Mouse (Mus musculus) stomach, embryonic 15.5 days (tissue): Measurements from ENCODE around the gene Cdc42se2. TPM values are rescaled to one million over a fixed set of nuclear protein-coding genes. Genes with fewer than 3 reads are reported as not detected.

Experiments
- ATAC-seq: fragments of 200-750 bp; cut with Nextera tagmentation; 2 replicates; pipeline ENCODE4 v1.8.0; 2017; ENCODE audit warnings: low read depth, moderate number of reproducible peaks, moderate TSS enrichment; ENCODE audit not compliant: insufficient read depth, low FRiP score
- H3K27ac ChIP-seq: fragments of 300-500 bp; sonication (generic); 2 replicates; pipeline ENCODE4 v1.5.1; 2015; ENCODE audit warnings: mild to moderate bottlenecking, inconsistent platforms
- H3K27me3 ChIP-seq: fragments of 300-500 bp; sonication (generic); replicated peaks from 2 replicates; pipeline ENCODE4 v1.6.1; 2015; ENCODE audit warnings: inconsistent platforms
- H3K36me3 ChIP-seq: fragments of 300-500 bp; sonication (generic); 2 replicates; pipeline ENCODE4 v1.6.1; 2015; ENCODE audit warnings: inconsistent platforms
- H3K4me1 ChIP-seq: fragments of 300-500 bp; sonication (generic); 2 replicates; pipeline ENCODE4 v1.6.1; 2015; ENCODE audit warnings: inconsistent platforms
- H3K4me2 ChIP-seq: fragments of 300-500 bp; sonication (generic); 2 replicates; pipeline ENCODE4 v1.6.1; 2015; ENCODE audit warnings: mild to moderate bottlenecking, inconsistent platforms
- H3K4me3 ChIP-seq: fragments of 300-500 bp; sonication (generic); replicated peaks from 2 replicates; pipeline ENCODE4 v1.5.1; 2015; ENCODE audit warnings: inconsistent platforms
- H3K9ac ChIP-seq: fragments of 300-500 bp; sonication (generic); 2 replicates; pipeline ENCODE4 v1.6.1; 2015; ENCODE audit warnings: inconsistent platforms
- H3K9me3 ChIP-seq: fragments of 300-500 bp; sonication (generic); 2 replicates; pipeline ENCODE4 v1.6.1; 2016; ENCODE audit warnings: inconsistent platforms
- WGBS: fragments of 180-500 bp; shearing (Covaris S2); methylation state at CpG from one replicate; pipeline ENCODE4 v1.1.7; 2015; 5-methylcytosine and 5-hydroxymethylcytosine counted together
- polyA plus RNA-seq: library from polyadenylated mRNA; unstranded; fragments of >200 nt; fragmentation: Nextera tagmentation; extraction: Ambion mirVana; gene quantifications from 2 replicates; pipeline ENCODE4 v1.2.1, GENCODE M21; 2015

Gene Cdc42se2
- polyA plus RNA-seq, 1 experiment from 2014 or later = 66.4 TPM

DNA sequence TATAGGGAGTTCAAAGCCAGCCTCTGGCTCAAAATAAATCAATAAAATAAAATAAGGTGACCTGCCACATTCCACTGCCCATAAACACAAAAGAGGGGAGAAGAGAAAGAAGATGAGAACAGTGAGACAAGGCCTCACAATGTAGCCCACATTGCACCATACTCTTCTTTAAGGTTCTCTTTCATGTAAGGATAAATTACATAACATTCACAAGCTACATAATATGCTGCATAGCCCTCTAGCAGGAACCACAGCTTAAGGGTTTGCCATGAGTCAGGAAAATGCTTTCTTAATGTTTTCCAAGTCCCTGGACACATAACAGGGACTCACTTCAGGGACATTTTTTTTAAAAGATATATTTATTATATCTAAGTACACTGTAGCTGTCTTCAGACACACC, 15.9 kb downstream of the Cdc42se2 start:
- ATAC-seq = no peak
- no peak overlapping the region for H3K4me2 ChIP-seq
- peaks cover 10% of the 10 kb centered on the region; the same call in 1 of the 2 replicates for H3K4me1 ChIP-seq
- H3K36me3 ChIP-seq = no peaks in the 10 kb centered on the region
- no peaks in the 10 kb centered on the region for H3K27me3 ChIP-seq
- H3K9me3 ChIP-seq = no peaks in the 10 kb centered on the region
- H3K4me3 ChIP-seq = no peak overlapping the region
- H3K27ac ChIP-seq = no peak overlapping the region
- no peak overlapping the region for H3K9ac ChIP-seq

GRCm38 (mm10) chr11:54769843-54770242, 17.6 kb downstream of the Cdc42se2 start:
- Histone ChIP-seq H3K36me3 (no peaks in the 10 kb centered on the region), H3K4me2 (no peak overlapping the region), H3K4me3 (no peak overlapping the region), H3K27me3 (no peaks in the 10 kb centered on the region), H3K4me1 (0 out of 2 replicates have a peak, but pooled peaks cover 2% of the 10 kb centered on the region), H3K9ac (no peak overlapping the region), H3K9me3 (no peaks in the 10 kb centered on the region), H3K27ac (no peak overlapping the region)
- 81% methylated on average over 5 of the region's 5 CpGs for WGBS
- no peak for ATAC-seq

DNA sequence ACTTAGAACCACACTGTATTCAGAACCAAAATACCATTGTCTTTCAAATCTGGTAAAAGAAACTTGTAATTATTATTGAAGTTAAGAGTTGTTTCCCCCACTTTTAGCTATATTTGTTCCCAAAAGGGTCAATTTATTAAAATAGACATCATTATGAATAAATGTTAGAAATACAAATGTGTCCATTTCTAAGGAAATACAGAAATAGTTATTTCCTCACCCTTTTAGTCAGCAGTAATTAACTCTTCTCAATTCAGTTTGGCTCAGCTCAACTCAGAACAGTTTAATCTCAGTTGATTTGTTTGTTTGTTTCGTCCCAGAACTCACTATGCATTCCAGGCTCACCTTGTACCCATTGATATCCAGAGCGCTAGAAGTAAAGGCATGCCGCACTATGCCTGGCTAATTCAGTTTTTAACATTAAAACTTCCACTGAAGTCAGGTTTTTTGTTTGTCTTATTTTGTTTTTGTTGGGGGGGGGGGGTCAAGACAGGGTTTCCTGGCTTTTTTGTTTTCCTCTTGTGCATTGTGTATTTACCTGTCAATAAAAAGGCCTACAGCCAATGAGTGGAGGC, 19.3 kb downstream of the Cdc42se2 start:
- Histone ChIP-seq H3K27ac (no peak overlapping the region), H3K36me3 (no peaks in the 10 kb centered on the region), H3K4me2 (no peak overlapping the region), H3K4me1 (0 out of 2 replicates have a peak, but pooled peaks cover under 1% of the 10 kb centered on the region), H3K4me3 (no peak overlapping the region), H3K27me3 (no peaks in the 10 kb centered on the region), H3K9ac (no peak overlapping the region), H3K9me3 (no peaks in the 10 kb centered on the region)
- no peak for ATAC-seq
- 90% methylated on average over 3 of the region's 3 CpGs for WGBS

DNA sequence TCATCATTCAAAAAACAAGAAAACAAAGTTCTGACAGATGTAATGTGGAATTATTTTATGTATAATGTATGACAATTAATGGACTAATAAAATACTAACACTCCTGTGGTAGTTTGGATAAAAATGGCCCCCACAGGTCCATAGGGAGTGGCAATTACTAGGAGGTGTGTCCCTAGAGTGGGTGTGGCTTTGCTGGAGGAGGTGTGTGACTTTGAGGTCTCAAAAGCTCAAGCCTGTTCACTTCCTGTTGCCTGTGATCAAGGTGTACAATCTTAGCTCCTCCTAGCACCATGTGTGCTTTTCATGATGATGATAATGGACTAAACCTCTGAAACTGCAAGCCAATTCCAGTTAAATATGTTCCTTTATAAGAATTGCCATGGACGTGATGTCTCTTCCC, 22.7 kb downstream of the Cdc42se2 start:
- 91% methylated on average over 1 of the region's 1 CpGs for WGBS
- Histone ChIP-seq H3K4me2 (no peak overlapping the region), H3K4me1 (no peaks in the 10 kb centered on the region), H3K9ac (no peak overlapping the region), H3K4me3 (no peak overlapping the region), H3K9me3 (no peaks in the 10 kb centered on the region), H3K27ac (no peak overlapping the region), H3K27me3 (no peaks in the 10 kb centered on the region), H3K36me3 (no peaks in the 10 kb centered on the region)
- no peak for ATAC-seq

DNA sequence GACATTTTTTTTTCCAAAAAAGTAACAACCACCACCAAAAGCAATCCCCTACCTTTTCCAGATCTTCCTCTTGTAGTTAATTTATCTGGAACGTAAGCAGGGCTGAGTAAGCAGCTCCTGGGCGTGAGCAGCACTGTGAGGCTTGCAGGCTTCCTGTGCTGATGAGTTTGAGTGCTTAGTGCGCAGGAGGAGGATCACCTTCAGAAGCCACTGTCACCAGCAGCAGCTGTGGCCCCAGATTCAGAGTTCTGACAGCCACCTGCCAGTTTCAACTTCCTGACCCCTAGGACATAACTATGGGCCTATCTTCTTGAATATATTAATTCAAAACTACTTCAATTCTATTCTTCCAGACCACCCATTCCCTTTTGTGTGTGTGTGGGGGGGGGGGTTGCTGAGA, 23.4 kb downstream of the Cdc42se2 start:
- Histone ChIP-seq H3K4me3 (no peak overlapping the region), H3K9me3 (no peaks in the 10 kb centered on the region), H3K4me1 (no peaks in the 10 kb centered on the region), H3K27me3 (no peaks in the 10 kb centered on the region), H3K36me3 (no peaks in the 10 kb centered on the region), H3K4me2 (no peak overlapping the region), H3K9ac (no peak overlapping the region), H3K27ac (no peak overlapping the region)
- 71% methylated on average over 3 of the region's 3 CpGs for WGBS
- ATAC-seq = no peak

DNA sequence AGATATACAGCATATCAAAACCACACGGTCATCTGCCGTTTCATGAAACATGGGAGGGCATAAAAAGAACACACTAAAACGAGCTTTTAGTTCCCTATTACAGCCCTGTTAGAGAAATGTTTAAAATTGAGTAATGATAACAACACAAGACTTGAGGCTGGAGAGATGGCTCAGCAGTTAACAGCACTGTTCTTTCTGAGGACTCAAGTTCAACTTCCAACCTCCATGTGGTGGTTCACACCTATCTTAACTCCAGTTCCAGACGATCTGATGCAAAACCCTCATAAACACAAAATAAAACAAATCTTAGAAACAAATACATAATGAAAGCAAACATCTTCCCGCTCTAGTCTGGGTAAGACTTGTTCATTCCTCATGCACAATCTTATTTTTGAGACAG, 24.7 kb downstream of the Cdc42se2 start:
- Histone ChIP-seq H3K4me2 (no peak overlapping the region), H3K9me3 (no peaks in the 10 kb centered on the region), H3K27me3 (no peaks in the 10 kb centered on the region), H3K36me3 (no peaks in the 10 kb centered on the region), H3K4me3 (no peak overlapping the region), H3K4me1 (no peaks in the 10 kb centered on the region), H3K27ac (no peak overlapping the region), H3K9ac (no peak overlapping the region)
- ATAC-seq = no peak
- 88% methylated on average over 5 of the region's 5 CpGs for WGBS

GRCm38 (mm10) chr11:54757993-54758392, 29.5 kb downstream of the Cdc42se2 start:
- no peak overlapping the region for H3K4me2 ChIP-seq

GRCm38 (mm10) chr11:54755148-54755664, 32.3 kb downstream of the Cdc42se2 start:
- Histone ChIP-seq H3K9me3 (no peaks in the 10 kb centered on the region), H3K27me3 (no peaks in the 10 kb centered on the region), H3K9ac (no peak overlapping the region), H3K4me1 (no peaks in the 10 kb centered on the region), H3K4me3 (no peak overlapping the region), H3K36me3 (no peaks in the 10 kb centered on the region), H3K27ac (no peak overlapping the region), H3K4me2 (no peak overlapping the region)
- ATAC-seq = no peak
- WGBS = 83% methylated on average over 5 of the region's 5 CpGs

More at GRCm38 (mm10) chr11:54757993-54758392, 29.5 kb downstream of the Cdc42se2 start:
- Histone ChIP-seq H3K9ac (no peak overlapping the region), H3K27me3 (no peaks in the 10 kb centered on the region), H3K9me3 (no peaks in the 10 kb centered on the region), H3K36me3 (no peaks in the 10 kb centered on the region), H3K4me3 (no peak overlapping the region), H3K27ac (no peak overlapping the region), H3K4me1 (no peaks in the 10 kb centered on the region)
- no peak for ATAC-seq
- WGBS = 31% methylated on average over 1 of the region's 1 CpGs

DNA sequence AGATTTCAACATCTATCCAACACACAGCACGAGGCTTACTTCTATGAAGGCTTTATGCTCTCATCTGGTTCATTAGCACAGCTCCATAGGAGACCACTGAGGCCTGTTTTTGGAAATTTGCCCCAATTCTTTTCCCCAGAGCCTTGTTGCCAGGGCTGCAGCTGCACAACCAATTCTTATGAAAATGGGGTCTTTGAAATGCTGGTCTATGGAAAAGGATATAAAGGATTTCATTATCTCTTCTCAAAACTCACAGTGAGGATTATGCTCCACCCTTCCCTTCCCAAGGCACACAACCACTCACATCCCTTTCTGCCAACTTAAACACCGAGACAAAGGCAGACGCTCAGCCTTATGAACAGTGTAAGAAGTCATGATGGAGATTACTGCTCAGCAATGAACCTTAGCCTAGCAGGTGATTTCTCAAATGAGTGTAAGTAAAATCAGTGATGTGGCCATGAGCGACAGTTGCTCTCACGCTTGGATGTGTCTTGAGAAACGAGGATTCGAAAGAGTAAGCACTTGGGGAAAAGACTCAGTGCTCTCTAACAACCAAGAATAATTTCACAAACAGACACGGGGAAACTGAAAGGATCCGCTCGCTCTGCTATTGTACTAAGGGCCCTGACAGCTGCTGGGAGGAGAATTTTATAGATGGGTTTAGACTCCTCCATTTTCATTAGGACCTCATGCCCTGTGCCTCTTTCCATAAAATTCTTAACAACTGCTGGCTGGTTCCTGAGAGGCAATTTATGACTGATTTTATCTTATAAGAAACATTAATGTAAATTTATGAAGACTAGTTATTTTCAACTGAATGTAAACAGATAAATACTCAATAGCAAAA, 33.0 kb downstream of the Cdc42se2 start:
- no peak for ATAC-seq
- no peak overlapping the region for H3K4me3 ChIP-seq
- H3K36me3 ChIP-seq = no peaks in the 10 kb centered on the region
- no peak overlapping the region; the same call in 1 of the 2 replicates for H3K27ac ChIP-seq
- H3K4me1 ChIP-seq = no peaks in the 10 kb centered on the region
- no peaks in the 10 kb centered on the region for H3K9me3 ChIP-seq
- no peak overlapping the region for H3K9ac ChIP-seq
- no peak overlapping the region for H3K4me2 ChIP-seq
- no peaks in the 10 kb centered on the region for H3K27me3 ChIP-seq
- WGBS = 80% methylated on average over 10 of the region's 10 CpGs

DNA sequence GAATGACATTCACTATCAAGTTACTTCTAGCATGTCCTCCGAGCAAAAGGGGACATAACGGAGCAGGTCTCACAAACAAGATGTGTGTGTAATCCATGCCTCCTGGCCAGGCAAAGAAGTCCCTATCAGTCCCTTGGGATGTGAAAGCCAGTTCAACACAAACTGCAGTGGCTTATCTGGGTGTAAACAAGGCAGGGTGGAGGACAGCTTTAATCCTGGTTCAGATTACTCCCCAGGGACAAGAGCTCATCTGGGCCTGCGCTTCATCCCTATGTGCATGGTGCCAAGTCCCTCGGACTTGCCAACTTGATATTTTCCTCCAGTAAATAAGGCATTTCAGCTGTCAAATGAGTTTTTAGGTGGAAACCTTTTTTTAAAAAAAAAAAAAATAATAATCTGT, 36.0 kb downstream of the Cdc42se2 start:
- no peak overlapping the region for H3K4me2 ChIP-seq
- no peak for ATAC-seq
- H3K9ac ChIP-seq = no peak overlapping the region
- no peak overlapping the region for H3K27ac ChIP-seq
- WGBS = 71% methylated on average over 4 of the region's 4 CpGs
- H3K4me3 ChIP-seq = no peak overlapping the region
- no peaks in the 10 kb centered on the region for H3K36me3 ChIP-seq
- no peaks in the 10 kb centered on the region for H3K27me3 ChIP-seq
- H3K4me1 ChIP-seq = no peaks in the 10 kb centered on the region
- H3K9me3 ChIP-seq = no peaks in the 10 kb centered on the region

DNA sequence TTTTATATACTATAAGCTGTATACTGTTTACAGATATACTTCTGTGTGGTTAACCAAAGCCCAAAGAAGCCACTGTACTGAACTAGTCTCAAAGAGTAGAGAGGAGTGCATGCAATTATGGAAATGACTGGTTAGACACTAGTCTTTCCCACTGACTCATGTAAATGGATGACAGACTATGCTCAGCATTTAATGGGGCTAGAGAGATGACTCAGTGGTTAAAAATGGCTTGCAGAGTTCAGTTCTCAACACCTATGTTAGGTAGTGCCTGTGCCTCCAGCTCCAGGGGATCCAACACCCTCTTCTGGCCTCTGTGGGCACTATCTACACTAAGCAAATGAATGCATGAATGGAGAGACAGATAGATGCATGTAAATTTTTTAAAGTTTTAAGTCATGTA, 38.6 kb downstream of the Cdc42se2 start:
- H3K9me3 ChIP-seq = no peaks in the 10 kb centered on the region
- no peak for ATAC-seq
- no peaks in the 10 kb centered on the region for H3K27me3 ChIP-seq
- H3K4me2 ChIP-seq = no peak overlapping the region
- H3K9ac ChIP-seq = no peak overlapping the region
- H3K4me3 ChIP-seq = no peak overlapping the region
- no peaks in the 10 kb centered on the region for H3K36me3 ChIP-seq
- H3K4me1 ChIP-seq = no peaks in the 10 kb centered on the region
- no peak overlapping the region for H3K27ac ChIP-seq

DNA sequence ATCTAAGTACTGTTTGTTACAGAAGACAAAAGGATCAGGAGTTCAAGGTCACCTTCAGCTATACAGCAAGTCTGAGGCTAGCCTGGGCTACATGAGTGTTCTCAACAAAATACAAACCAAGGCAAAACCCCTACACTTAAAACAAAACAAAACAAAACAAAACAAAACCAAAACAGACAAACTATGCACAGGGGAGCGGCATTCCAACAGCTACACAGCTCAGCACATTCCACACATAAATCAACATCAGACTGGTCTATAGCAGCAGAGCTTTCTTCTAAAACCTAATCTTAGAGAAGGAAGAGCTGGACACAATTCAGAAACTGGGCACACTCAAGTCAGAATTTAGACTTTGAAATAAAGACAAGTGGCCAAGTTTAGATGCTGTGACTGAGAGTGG, 43.2 kb downstream of the Cdc42se2 start:
- H3K9ac ChIP-seq = no peak overlapping the region
- no peaks in the 10 kb centered on the region for H3K9me3 ChIP-seq
- no peak overlapping the region for H3K4me3 ChIP-seq
- H3K4me1 ChIP-seq = no peaks in the 10 kb centered on the region
- ATAC-seq = no peak
- peaks cover 5% of the 10 kb centered on the region; the same call in 1 of the 2 replicates for H3K36me3 ChIP-seq
- no peak overlapping the region for H3K27ac ChIP-seq
- no peak overlapping the region for H3K4me2 ChIP-seq
- WGBS = 90% methylated on average over 1 of the region's 1 CpGs
- H3K27me3 ChIP-seq = no peaks in the 10 kb centered on the region
